Mouse (Mus musculus) layer of hippocampus, adult 2 months (tissue): Measurements from ENCODE around the gene Xrcc4. TPM values are rescaled to one million over a fixed set of nuclear protein-coding genes. Genes with fewer than 3 reads are reported as not detected.

Experiments
- DNase-seq, 2 experiments: peaks; one replicate each; pipeline ENCODE4 v3.0.0; 2022; ENCODE audit warnings: low spot score in 2 of 2
- H3K27ac ChIP-seq: fragments of 200-600 bp; 2 replicates; pipeline ENCODE4 v1.8.1; 2022
- H3K4me3 ChIP-seq: fragments of 200-600 bp; 2 replicates; pipeline ENCODE4 v1.8.1; 2022; ENCODE audit warnings: mild to moderate bottlenecking
- CTCF ChIP-seq: fragments of 200-600 bp; conservative IDR thresholded peaks from 2 replicates; pipeline ENCODE4 v1.8.1; 2022; ENCODE audit warnings: antibody characterized with exemption, mild to moderate bottlenecking, moderate library complexity
- total RNA-seq, 2 experiments: library from RNA; stranded (reverse); gene quantifications; 2 replicates each; pipeline ENCODE4 v1.2.3; 2021

Gene Xrcc4
- total RNA-seq, 2 experiments from 2014 or later: 13.2 to 17.1 TPM

- TF ChIP-seq CTCF: no peak
- DNase-seq: no peak
- H3K4me3 ChIP-seq: no peak overlapping the region
Observed at GRCm38 (mm10) chr13:89833053-89833670, 256.2 kb downstream of the Xrcc4 start.

GRCm38 (mm10) chr13:89828429-89828970, 260.9 kb downstream of the Xrcc4 start:
- Histone ChIP-seq H3K4me3 (no peak overlapping the region), H3K27ac (no peak overlapping the region)
- no peak for TF ChIP-seq CTCF
- DNase-seq: no peak

More at GRCm38 (mm10) chr13:89833053-89833670, 256.2 kb downstream of the Xrcc4 start:
- no peak overlapping the region for H3K27ac ChIP-seq

- H3K27ac ChIP-seq: no peak overlapping the region
- no peak for TF ChIP-seq CTCF
- no peak for DNase-seq
- H3K4me3 ChIP-seq: no peak overlapping the region
Observed at GRCm38 (mm10) chr13:89827838-89828237, 261.6 kb downstream of the Xrcc4 start.

GRCm38 (mm10) chr13:89814543-89814942, 274.9 kb downstream of the Xrcc4 start:
- Histone ChIP-seq H3K27ac (no peak overlapping the region), H3K4me3 (no peak overlapping the region)
- DNase-seq: no peak
- TF ChIP-seq CTCF: no peak

GRCm38 (mm10) chr13:89812169-89812568, 277.2 kb downstream of the Xrcc4 start:
- no peak for DNase-seq
- no peak overlapping the region for H3K4me3 ChIP-seq
- H3K27ac ChIP-seq: no peak overlapping the region
- no peak for TF ChIP-seq CTCF

- TF ChIP-seq CTCF: no peak
- no peak overlapping the region for H3K4me3 ChIP-seq
- DNase-seq: no peak
- H3K27ac ChIP-seq: no peak overlapping the region
Observed at GRCm38 (mm10) chr13:89809024-89809423, 280.4 kb downstream of the Xrcc4 start.

- no peak overlapping the region for H3K27ac ChIP-seq
- DNase-seq: no peak
- H3K4me3 ChIP-seq: no peak overlapping the region
- TF ChIP-seq CTCF: no peak
Observed at GRCm38 (mm10) chr13:89801901-89802300, 287.5 kb downstream of the Xrcc4 start.

GRCm38 (mm10) chr13:89797721-89798120, 291.7 kb downstream of the Xrcc4 start:
- no peak for TF ChIP-seq CTCF
- H3K4me3 ChIP-seq: no peak overlapping the region
- DNase-seq: no peak
- H3K27ac ChIP-seq: no peak overlapping the region

- TF ChIP-seq CTCF: no peak
- Histone ChIP-seq H3K4me3 (no peak overlapping the region), H3K27ac (no peak overlapping the region)
- no peak for DNase-seq
Observed at GRCm38 (mm10) chr13:89791475-89791874, 297.9 kb downstream of the Xrcc4 start.

- Histone ChIP-seq H3K27ac (no peak overlapping the region), H3K4me3 (no peak overlapping the region)
- TF ChIP-seq CTCF: no peak
- DNase-seq: no peak
Observed at GRCm38 (mm10) chr13:89782886-89783285, 306.5 kb downstream of the Xrcc4 start.

- DNase-seq: no peak
- no peak for TF ChIP-seq CTCF
Observed at GRCm38 (mm10) chr13:89780276-89780675, 309.1 kb downstream of the Xrcc4 start.

GRCm38 (mm10) chr13:89779208-89779911, 310.0 kb downstream of the Xrcc4 start:
- TF ChIP-seq CTCF: peak; percentile 83
- H3K27ac ChIP-seq: no peak overlapping the region
- no peak overlapping the region for H3K4me3 ChIP-seq
- DNase-seq: peak; percentile 56 to 74

More at GRCm38 (mm10) chr13:89780276-89780675, 309.1 kb downstream of the Xrcc4 start:
- no peak overlapping the region for H3K4me3 ChIP-seq
- no peak overlapping the region for H3K27ac ChIP-seq

- TF ChIP-seq CTCF: no peak
- H3K4me3 ChIP-seq: no peak overlapping the region
Observed at GRCm38 (mm10) chr13:89777764-89778163, 311.6 kb downstream of the Xrcc4 start.

More at GRCm38 (mm10) chr13:89777764-89778163, 311.6 kb downstream of the Xrcc4 start:
- H3K27ac ChIP-seq: no peak overlapping the region
- DNase-seq: no peak
